Mouse (Mus musculus) testis, adult 2 months (tissue): ENCODE data around the gene Sf1.

Experiments used
- CTCF ChIP-seq: fragments of 200-500 bp; IDR thresholded peaks from 2 replicates; pipeline ENCODE4 v1.5.1; 2012; ENCODE audit warnings: low read depth, mild to moderate bottlenecking, inconsistent platforms, low read length, moderate library complexity; ENCODE audit not compliant: control insufficient read depth, insufficient read depth, insufficient replicate concordance
- POLR2A ChIP-seq: fragments of 200-500 bp; IDR thresholded peaks from 2 replicates; pipeline ENCODE4 v1.6.1; 2012; ENCODE audit warnings: low read depth, mild to moderate bottlenecking, inconsistent platforms, low read length, moderate library complexity; ENCODE audit not compliant: control insufficient read depth

DNA sequence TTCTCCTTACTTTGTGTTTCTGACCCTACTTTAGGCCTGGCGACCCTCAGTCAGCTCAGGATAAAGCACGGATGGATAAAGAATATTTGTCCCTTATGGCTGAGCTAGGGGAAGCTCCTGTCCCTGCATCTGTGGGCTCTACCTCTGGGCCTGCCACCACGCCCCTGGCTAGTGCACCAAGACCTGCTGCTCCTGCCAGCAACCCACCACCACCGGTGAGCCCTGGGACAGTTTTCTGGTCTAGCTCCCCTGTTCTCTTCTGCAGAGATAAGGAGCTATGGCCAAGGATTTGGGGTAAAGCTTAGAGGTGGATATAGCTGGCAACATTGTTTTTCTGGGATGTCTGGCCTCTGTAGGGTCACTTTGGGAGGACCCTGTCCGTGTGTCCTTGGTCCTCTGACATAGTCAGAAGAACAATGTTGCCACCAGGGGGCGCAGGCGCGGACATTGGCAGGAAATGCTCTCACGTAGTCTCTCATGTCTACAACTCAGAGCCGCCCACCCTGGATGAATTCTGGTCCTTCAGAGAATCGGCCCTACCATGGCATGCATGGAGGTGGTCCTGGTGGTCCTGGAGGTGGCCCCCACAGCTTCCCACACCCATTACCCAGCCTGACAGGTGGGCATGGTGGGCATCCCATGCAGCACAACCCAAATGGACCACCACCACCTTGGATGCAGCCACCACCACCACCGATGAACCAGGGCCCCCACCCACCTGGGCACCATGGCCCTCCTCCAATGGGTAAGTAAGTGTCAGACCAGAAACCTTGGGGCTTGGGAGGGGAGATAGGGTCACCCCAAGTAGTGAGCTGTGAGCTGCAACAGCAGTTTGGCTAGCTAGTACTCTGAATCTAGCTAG is 10.3 kb downstream of the Sf1 start:
- TF ChIP-seq CTCF (peak; percentile 63; the same call in 1 of the 2 replicates), POLR2A (no peak)
